Mouse (Mus musculus) hindbrain, embryonic 11.5 days (tissue): ENCODE results near the gene Gm11032. TPM values are rescaled to one million over a fixed set of nuclear protein-coding genes. Genes with fewer than 3 reads are reported as not detected.

Source experiments
- ATAC-seq: fragments of 200-750 bp; cut with Nextera tagmentation; 2 replicates; pipeline ENCODE4 v1.8.0; 2017; ENCODE audit warnings: mild to moderate bottlenecking, moderate TSS enrichment, moderate library complexity; ENCODE audit not compliant: low FRiP score
- DNase-seq: peaks from one replicate; pipeline ENCODE4 v3.0.0-alpha.2; 2015; ENCODE audit warnings: low spot score
- H3K27ac ChIP-seq: fragments of 300-500 bp; sonication (generic); 2 replicates; pipeline ENCODE4 v1.5.1; 2014; ENCODE audit warnings: mild to moderate bottlenecking, low read depth, low read length
- H3K27me3 ChIP-seq: fragments of 300-500 bp; sonication (generic); 2 replicates; pipeline ENCODE4 v1.6.1; 2014; ENCODE audit warnings: mild to moderate bottlenecking, low read length, moderate library complexity, mixed read lengths; ENCODE audit not compliant: control insufficient read depth, insufficient read depth
- H3K36me3 ChIP-seq: fragments of 300-500 bp; sonication (generic); 2 replicates; pipeline ENCODE4 v1.6.1; 2014; ENCODE audit warnings: mild to moderate bottlenecking, low read length, moderate library complexity, mixed read lengths; ENCODE audit not compliant: control insufficient read depth, insufficient read depth
- H3K4me1 ChIP-seq: fragments of 300-500 bp; sonication (generic); replicated peaks from 2 replicates; pipeline ENCODE4 v1.6.1; 2014; ENCODE audit warnings: low read length, mixed read lengths; ENCODE audit not compliant: control insufficient read depth, insufficient read depth
- H3K4me2 ChIP-seq: fragments of 300-500 bp; sonication (generic); replicated peaks from 2 replicates; pipeline ENCODE4 v1.6.1; 2014; ENCODE audit warnings: mild to moderate bottlenecking, low read depth, low read length
- H3K4me3 ChIP-seq: fragments of 300-500 bp; sonication (generic); 2 replicates; pipeline ENCODE4 v1.5.1; 2014; ENCODE audit warnings: low read depth, low read length
- H3K9ac ChIP-seq: fragments of 300-500 bp; sonication (generic); 2 replicates; pipeline ENCODE4 v1.6.1; 2014; ENCODE audit warnings: low read depth, low read length
- H3K9me3 ChIP-seq: fragments of 300-500 bp; sonication (generic); 2 replicates; pipeline ENCODE4 v1.6.1; 2016; ENCODE audit warnings: low read length; ENCODE audit not compliant: control insufficient read depth
- WGBS: fragments of 180-500 bp; shearing (Covaris S2); extraction: QIAGEN DNeasy Blood & Tissue Kit; methylation state at CpG from one replicate; pipeline ENCODE4 v1.1.7; 2014; 5-methylcytosine and 5-hydroxymethylcytosine counted together
- polyA plus RNA-seq: library from polyadenylated mRNA; unstranded; fragments of >200 nt; fragmentation: Nextera tagmentation; extraction: Ambion mirVana; gene quantifications from 2 replicates; pipeline ENCODE4 v1.2.1, GENCODE M21; 2014

Gene Gm11032
- polyA plus RNA-seq, 1 experiment from 2014 or later, result not detected

DNA sequence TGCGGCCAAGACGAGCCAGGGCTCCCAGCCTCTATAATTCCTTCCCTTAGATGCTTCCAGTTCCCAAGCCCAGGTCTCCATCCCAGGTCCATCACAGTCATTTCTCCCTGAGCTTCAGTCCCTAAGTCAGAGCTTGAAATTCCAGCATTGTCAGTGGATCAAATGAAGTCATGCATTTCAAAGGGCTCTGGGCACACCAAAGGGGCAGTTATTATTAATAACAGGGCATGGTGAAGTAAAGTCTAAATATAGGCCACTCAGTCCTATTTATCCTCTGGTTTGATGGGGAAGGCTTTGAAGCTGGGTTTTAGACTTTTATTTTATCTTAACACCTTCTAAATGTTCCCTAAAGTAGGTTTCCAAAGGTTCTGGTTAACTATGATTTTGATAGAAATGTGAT lies 8.0 kb upstream of the Gm11032 start:
- H3K27ac ChIP-seq, result no peak overlapping the region
- no peak for ATAC-seq
- no peak overlapping the region for H3K4me2 ChIP-seq
- H3K9ac ChIP-seq, result no peak overlapping the region
- H3K27me3 ChIP-seq, result no peaks in the 10 kb centered on the region
- DNase-seq, result no peak
- H3K9me3 ChIP-seq, result no peaks in the 10 kb centered on the region
- WGBS, result 85% methylated on average over 2 of the region's 2 CpGs
- no peaks in the 10 kb centered on the region for H3K4me1 ChIP-seq
- H3K36me3 ChIP-seq, result no peaks in the 10 kb centered on the region
- H3K4me3 ChIP-seq, result no peak overlapping the region

DNA sequence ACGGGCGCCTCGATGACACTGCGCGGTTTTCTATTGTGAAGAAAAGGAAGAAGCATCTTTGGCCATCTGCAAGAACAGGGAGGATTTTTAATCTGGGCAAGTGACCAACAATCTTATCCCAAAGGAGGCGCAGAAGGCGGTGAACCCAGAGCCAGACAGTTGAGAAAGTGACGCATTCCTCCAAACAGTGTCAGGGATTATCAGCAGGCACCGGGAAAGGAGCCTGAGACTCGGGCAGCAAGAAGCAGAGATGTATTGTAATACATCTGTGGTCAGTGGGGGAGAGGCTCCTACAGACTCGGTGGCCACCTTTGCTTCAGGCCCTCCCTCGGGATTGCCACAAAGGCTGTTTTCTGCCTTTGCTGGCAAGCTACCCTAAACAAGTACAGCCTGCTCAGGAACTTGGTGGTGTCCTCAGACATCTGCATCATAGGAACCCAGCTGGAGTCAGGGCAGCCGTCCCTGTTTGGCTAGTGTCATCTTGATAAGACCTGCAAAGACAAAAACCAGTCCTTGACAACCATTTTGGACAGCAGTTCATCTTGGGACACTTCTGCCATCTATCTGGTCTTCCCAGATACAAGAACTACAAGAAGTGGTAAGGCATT lies 738 bp downstream of the Gm11032 start:
- Histone ChIP-seq H3K4me1 (no peaks in the 10 kb centered on the region), H3K4me3 (no peak overlapping the region), H3K9ac (no peak overlapping the region), H3K27ac (no peak overlapping the region), H3K27me3 (no peaks in the 10 kb centered on the region), H3K9me3 (no peaks in the 10 kb centered on the region), H3K36me3 (no peaks in the 10 kb centered on the region), H3K4me2 (no peak overlapping the region)
- no peak for DNase-seq
- WGBS, result 66% methylated on average over 13 of the region's 13 CpGs
- no peak for ATAC-seq

DNA sequence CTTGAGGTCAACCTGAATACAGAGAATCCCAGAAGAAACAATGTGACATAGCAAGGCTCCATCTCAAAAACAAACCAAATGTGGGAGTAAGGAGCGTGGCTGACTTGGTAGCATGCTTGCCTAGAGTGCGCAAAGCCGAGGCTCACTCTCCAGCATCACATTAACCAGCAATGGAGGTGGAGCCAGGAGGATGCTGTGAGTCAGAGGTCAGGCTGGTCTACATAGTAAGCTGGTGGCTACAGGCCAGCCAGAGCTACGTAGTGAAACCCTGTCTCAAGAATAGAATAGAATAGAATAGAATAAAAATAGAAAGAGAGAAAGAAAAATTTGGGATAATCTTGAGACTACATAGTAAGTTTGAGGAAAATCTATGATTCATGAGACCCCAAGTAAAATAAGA lies 2.0 kb downstream of the Gm11032 start:
- WGBS, result 77% methylated on average over 4 of the region's 4 CpGs

DNA sequence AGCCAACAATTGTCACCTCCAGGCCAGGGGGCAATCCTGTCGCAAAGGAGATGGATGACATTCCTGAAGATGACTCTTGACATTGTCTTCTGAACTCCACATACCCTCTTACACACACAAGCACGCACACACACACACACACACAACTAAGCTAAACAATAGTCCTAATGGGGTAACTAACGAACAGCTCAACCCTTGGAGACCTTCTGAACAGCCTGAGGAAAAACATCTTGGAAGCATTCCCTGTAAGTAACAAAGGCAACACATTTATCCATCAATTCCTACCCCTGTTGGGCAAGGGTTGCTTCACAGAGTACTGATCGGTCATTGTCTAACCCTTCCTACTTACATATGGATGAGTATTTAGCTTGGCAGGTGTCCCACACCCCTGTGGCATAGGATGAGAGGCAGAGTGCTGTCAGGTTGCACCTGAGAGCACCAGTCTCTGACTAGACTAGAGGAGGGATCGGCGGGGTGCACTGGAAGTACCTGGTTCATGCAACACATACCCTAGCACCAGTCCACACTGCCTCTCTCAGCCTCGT lies 2.6 kb downstream of the Gm11032 start:
- H3K4me3 ChIP-seq, result no peak overlapping the region
- H3K9me3 ChIP-seq, result no peaks in the 10 kb centered on the region
- H3K27me3 ChIP-seq, result no peaks in the 10 kb centered on the region
- DNase-seq (no peak), ATAC-seq (no peak)
- H3K36me3 ChIP-seq, result no peaks in the 10 kb centered on the region
- H3K27ac ChIP-seq, result no peak overlapping the region
- H3K4me1 ChIP-seq, result no peaks in the 10 kb centered on the region
- H3K9ac ChIP-seq, result no peak overlapping the region
- no peak overlapping the region for H3K4me2 ChIP-seq
- 72% methylated on average over 7 of the region's 7 CpGs for WGBS

More for the DNA sequence above, 2.0 kb downstream of the Gm11032 start:
- no peak overlapping the region for H3K4me2 ChIP-seq
- DNase-seq (no peak), ATAC-seq (no peak)
- H3K9ac ChIP-seq, result no peak overlapping the region
- no peaks in the 10 kb centered on the region for H3K4me1 ChIP-seq
- H3K27ac ChIP-seq, result no peak overlapping the region
- H3K27me3 ChIP-seq, result no peaks in the 10 kb centered on the region
- no peaks in the 10 kb centered on the region for H3K9me3 ChIP-seq
- H3K4me3 ChIP-seq, result no peak overlapping the region
- H3K36me3 ChIP-seq, result no peaks in the 10 kb centered on the region

DNA sequence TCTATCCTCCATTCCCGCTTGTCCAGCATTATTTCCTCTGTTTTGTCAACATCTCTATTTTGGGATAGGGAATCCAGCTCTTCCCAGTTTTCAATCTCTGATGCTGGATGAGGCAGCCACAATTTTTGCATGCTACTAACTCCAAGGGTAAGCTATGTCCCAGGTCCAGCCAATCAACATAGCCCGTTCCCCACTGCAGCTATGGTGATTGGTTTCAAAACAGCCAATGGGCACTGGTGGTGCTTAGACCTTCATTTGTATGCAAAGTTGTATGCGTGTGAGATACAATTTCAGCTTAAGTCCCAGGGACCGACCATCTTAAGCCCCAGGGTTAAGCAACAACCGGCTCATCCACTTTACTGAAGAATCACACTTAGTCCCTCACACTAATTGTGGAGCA lies 3.1 kb downstream of the Gm11032 start:
- Histone ChIP-seq H3K36me3 (no peaks in the 10 kb centered on the region), H3K4me1 (no peaks in the 10 kb centered on the region), H3K27me3 (no peaks in the 10 kb centered on the region), H3K9ac (no peak overlapping the region), H3K4me3 (no peak overlapping the region), H3K27ac (no peak overlapping the region), H3K9me3 (no peaks in the 10 kb centered on the region), H3K4me2 (no peak overlapping the region)
- DNase-seq, result no peak
- no peak for ATAC-seq
- 56% methylated on average over 5 of the region's 5 CpGs for WGBS

DNA sequence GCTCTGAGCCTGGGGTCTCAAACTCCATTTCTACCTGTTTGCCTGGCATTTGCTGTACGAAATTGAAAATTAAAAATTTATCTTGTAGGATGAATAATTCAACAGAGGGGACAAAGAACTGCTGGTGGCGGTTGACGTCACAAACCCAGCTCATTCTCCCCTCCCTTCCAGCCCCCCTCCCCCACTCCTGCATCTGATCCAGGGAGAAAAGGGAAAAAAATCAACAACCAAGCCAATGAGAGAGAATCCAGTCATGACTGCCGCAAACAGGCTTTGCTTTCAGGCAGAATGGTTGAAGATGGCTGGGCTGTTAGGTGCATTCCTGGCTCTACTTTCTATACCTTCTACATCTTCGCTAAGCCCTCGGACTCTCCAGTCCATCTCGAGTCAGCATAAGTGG lies 6.1 kb downstream of the Gm11032 start:
- H3K4me3 ChIP-seq, result no peak overlapping the region
- no peak for DNase-seq
- H3K27ac ChIP-seq, result no peak overlapping the region
- H3K4me2 ChIP-seq, result no peak overlapping the region
- H3K27me3 ChIP-seq, result no peaks in the 10 kb centered on the region
- WGBS, result 80% methylated on average over 7 of the region's 7 CpGs
- H3K9ac ChIP-seq, result no peak overlapping the region
- H3K4me1 ChIP-seq, result no peaks in the 10 kb centered on the region
- no peaks in the 10 kb centered on the region for H3K9me3 ChIP-seq
- ATAC-seq, result no peak
- H3K36me3 ChIP-seq, result no peaks in the 10 kb centered on the region

DNA sequence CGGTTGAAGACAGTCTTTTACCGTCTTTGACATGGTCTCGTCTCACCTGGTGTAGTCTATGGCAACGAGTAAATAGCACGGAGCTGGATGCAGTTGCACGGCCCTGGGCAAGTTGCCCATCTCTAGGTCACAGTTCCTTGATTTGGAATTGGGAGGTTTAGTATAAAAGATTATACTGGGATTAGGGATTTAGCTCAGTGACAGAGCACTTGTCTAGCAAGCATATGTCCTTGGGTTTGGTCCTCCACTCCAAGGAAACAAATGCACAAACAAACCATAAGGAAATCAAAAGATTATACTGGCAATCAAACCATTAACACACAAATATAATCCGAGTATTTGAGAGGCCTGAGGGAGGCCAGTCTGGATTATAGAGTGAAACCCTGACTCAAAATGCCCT lies 7.8 kb downstream of the Gm11032 start:
- no peaks in the 10 kb centered on the region for H3K36me3 ChIP-seq
- 89% methylated on average over 7 of the region's 7 CpGs for WGBS
- no peak for DNase-seq

DNA sequence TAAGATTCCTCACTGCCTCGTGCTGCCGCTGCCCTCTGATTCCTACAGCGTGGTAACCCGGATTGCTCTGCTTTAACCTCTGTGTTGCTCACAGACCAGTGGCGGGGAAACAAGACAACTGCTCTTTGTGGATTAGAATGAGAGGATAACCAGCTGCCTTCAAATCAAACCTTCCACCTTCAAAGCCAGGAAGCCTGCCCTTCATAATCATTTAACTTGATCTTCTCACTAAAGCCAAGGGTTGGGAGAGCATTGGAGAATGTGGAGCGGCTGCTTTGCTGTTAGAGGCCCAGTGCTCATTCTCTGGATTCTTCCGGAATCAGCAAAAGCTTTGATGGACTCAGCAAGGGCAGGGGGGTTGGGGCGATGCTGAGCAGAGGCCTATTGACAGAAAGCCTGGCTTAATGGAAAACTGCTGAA lies 10.0 kb downstream of the Gm11032 start:
- Histone ChIP-seq H3K27me3 (no peaks in the 10 kb centered on the region), H3K27ac (no peak overlapping the region), H3K36me3 (no peaks in the 10 kb centered on the region), H3K4me3 (no peak overlapping the region), H3K9me3 (no peaks in the 10 kb centered on the region), H3K9ac (no peak overlapping the region), H3K4me2 (no peak overlapping the region), H3K4me1 (no peaks in the 10 kb centered on the region)
- no peak for ATAC-seq
- peak; percentile 25 for DNase-seq
- 38% methylated on average over 8 of the region's 8 CpGs for WGBS

More for the DNA sequence above, 7.8 kb downstream of the Gm11032 start:
- Histone ChIP-seq H3K27me3 (no peaks in the 10 kb centered on the region), H3K27ac (no peak overlapping the region), H3K9ac (no peak overlapping the region), H3K4me1 (no peaks in the 10 kb centered on the region), H3K4me3 (no peak overlapping the region), H3K9me3 (no peaks in the 10 kb centered on the region), H3K4me2 (no peak overlapping the region)
- no peak for ATAC-seq

DNA sequence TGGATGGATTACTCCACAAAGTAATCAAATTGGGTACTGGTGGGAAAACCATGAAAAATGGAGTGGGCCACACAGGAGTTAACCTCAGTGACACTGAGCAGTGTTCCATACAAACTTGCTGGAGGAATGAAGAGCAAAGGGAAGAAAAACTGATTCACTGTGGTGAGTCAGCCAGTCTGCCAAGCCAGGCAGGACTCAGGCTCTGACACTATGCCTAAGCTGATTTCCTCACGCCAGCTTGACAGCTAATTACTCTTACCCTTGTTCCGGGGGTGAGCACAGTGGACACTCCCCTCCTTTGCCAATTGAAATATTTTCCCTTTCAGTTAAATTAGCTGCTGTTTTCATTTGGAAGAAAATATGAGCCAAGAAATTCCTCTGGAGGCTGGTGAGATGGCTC lies 13.6 kb downstream of the Gm11032 start:
- DNase-seq, result no peak
- no peaks in the 10 kb centered on the region for H3K4me1 ChIP-seq
- ATAC-seq, result no peak
- WGBS, result 61% methylated on average over 2 of the region's 2 CpGs
- no peak overlapping the region for H3K4me3 ChIP-seq
- H3K27me3 ChIP-seq, result no peaks in the 10 kb centered on the region
- H3K27ac ChIP-seq, result no peak overlapping the region
- H3K4me2 ChIP-seq, result no peak overlapping the region
- no peaks in the 10 kb centered on the region for H3K36me3 ChIP-seq
- H3K9ac ChIP-seq, result no peak overlapping the region
- H3K9me3 ChIP-seq, result no peaks in the 10 kb centered on the region
